In genomic region chr5:23417716-23418115, GRCm38 (mm10) we compare ENCODE assay signal across 8 mouse cellular contexts. TPM values are rescaled to one million over a fixed set of nuclear protein-coding genes. Genes with fewer than 3 reads are reported as not detected.
A peak's percentile ranks its signal among the peaks of the same experiment; 100 is the strongest.
DNase-seq lines count a peak whose midpoint lies in the region; ATAC-seq and TF ChIP-seq lines count a peak whose summit lies in the region.

No protein-coding gene starts in this region.

- no peak for DNase-seq in heart, postnatal 10 days
- no peak for DNase-seq in G1E (ENCODE audit: low spot score)
- no peak for DNase-seq in left cerebral cortex, postnatal 36 days (ENCODE audit: low spot score in 2 of 2)
- no peak for DNase-seq in left cerebral cortex, postnatal 14 days (ENCODE audit: low spot score in 2 of 2)

- peak overlapping the region; percentile 61 for H3K4me3 ChIP-seq in heart, embryonic 13.5 days
- H3K4me3 ChIP-seq in G1E (ENCODE audit: low read depth, low read length) = peak overlapping the region; percentile 78
- H3K4me3 ChIP-seq in hindbrain, embryonic 13.5 days = peak overlapping the region; percentile 59
- peak overlapping the region; percentile 47 for H3K4me3 ChIP-seq in midbrain, embryonic 15.5 days

- H3K27me3 ChIP-seq in heart, embryonic 13.5 days (replicated peaks) = no peaks in the 10 kb centered on the region
- no peaks in the 10 kb centered on the region for H3K27me3 ChIP-seq in G1E (ENCODE audit: insufficient read depth, low read length)
- no peaks in the 10 kb centered on the region for H3K27me3 ChIP-seq in hindbrain, embryonic 13.5 days
- H3K27me3 ChIP-seq in midbrain, embryonic 15.5 days (replicated peaks) = no peaks in the 10 kb centered on the region

- H3K36me3 ChIP-seq in heart, embryonic 13.5 days = peaks cover 14% of the 10 kb centered on the region
- H3K36me3 ChIP-seq in G1E (replicated peaks) = peaks cover 32% of the 10 kb centered on the region
- H3K36me3 ChIP-seq in hindbrain, embryonic 13.5 days = peaks cover 3% of the 10 kb centered on the region
- H3K36me3 ChIP-seq in midbrain, embryonic 15.5 days (replicated peaks) = no peaks in the 10 kb centered on the region

- peak overlapping the region; percentile 92 for H3K27ac ChIP-seq in heart, embryonic 13.5 days (replicated peaks)
- H3K27ac ChIP-seq in hindbrain, embryonic 13.5 days = peak overlapping the region; percentile 97
- H3K27ac ChIP-seq in midbrain, embryonic 15.5 days = peak overlapping the region; percentile 92

- peaks cover 76% of the 10 kb centered on the region for H3K4me1 ChIP-seq in heart, embryonic 13.5 days
- peaks cover 58% of the 10 kb centered on the region for H3K4me1 ChIP-seq in G1E (ENCODE audit: insufficient read depth, low read depth, low read length)
- H3K4me1 ChIP-seq in hindbrain, embryonic 13.5 days (replicated peaks) = peaks cover 81% of the 10 kb centered on the region
- peaks cover 76% of the 10 kb centered on the region for H3K4me1 ChIP-seq in midbrain, embryonic 15.5 days

- no peak for TF ChIP-seq CTCF in G1E (IDR thresholded peaks at IDR 0.05; ENCODE audit: low read depth, low read length)

- peak overlapping the region; percentile 84 for H3K4me2 ChIP-seq in heart, embryonic 13.5 days
- H3K4me2 ChIP-seq in hindbrain, embryonic 13.5 days = peak overlapping the region; percentile 74
- H3K4me2 ChIP-seq in midbrain, embryonic 15.5 days = peak overlapping the region; percentile 70

- ATAC-seq in heart, embryonic 13.5 days (ENCODE audit: extremely low read depth, insufficient number of reproducible peaks, low FRiP score, low TSS enrichment) = no peak
- ATAC-seq in G1E (ENCODE audit: extremely low read depth, insufficient number of reproducible peaks, low FRiP score, poor library complexity, severe bottlenecking) = no peak
- no peak for ATAC-seq in hindbrain, embryonic 13.5 days (ENCODE audit: low FRiP score)
- peak; percentile 5; the same call in 1 of the 2 replicates for ATAC-seq in midbrain, embryonic 15.5 days (replicated peaks)
- ATAC-seq in CD4-positive, CD25-positive, alpha-beta regulatory T cell, adult 4 months = no peak

- intact Hi-C loops in heart, postnatal 10 days (cut with DNase I) = loop anchor here (1.0 to 10.0 kb wide), 3 partner anchors 16 to 237 kb away; no protein-coding TSS in a partner anchor
- intact Hi-C loops in left cerebral cortex, postnatal 36 days (cut with DNase I) = loop anchor here (2.0 kb wide), 1 partner anchor 15 kb away; no protein-coding TSS in a partner anchor
- intact Hi-C loops in left cerebral cortex, postnatal 14 days (cut with DNase I) = loop anchor here (2.0 to 5.0 kb wide), 2 partner anchors 15 to 75 kb away; no protein-coding TSS in a partner anchor

- peak overlapping the region; percentile 84 for H3K9ac ChIP-seq in heart, embryonic 13.5 days
- peak overlapping the region; percentile 88 for H3K9ac ChIP-seq in hindbrain, embryonic 13.5 days
- peak overlapping the region; percentile 44 for H3K9ac ChIP-seq in midbrain, embryonic 15.5 days

- no peaks in the 10 kb centered on the region for H3K9me3 ChIP-seq in heart, embryonic 13.5 days
- H3K9me3 ChIP-seq in G1E (replicated peaks) = no peaks in the 10 kb centered on the region
- H3K9me3 ChIP-seq in hindbrain, embryonic 13.5 days = no peaks in the 10 kb centered on the region
- H3K9me3 ChIP-seq in midbrain, embryonic 15.5 days = no peaks in the 10 kb centered on the region

- 55% methylated on average over 2 of the region's 2 CpGs for WGBS in heart, embryonic 13.5 days
- 68% methylated on average over 2 of the region's 2 CpGs for WGBS in hindbrain, embryonic 13.5 days
- 59% methylated on average over 2 of the region's 2 CpGs for WGBS in midbrain, embryonic 15.5 days

RNA-seq across cellular contexts. Expression of gene Kmt2e, which starts 16.5 kb away (rescaled TPM):
- polyA plus RNA-seq in heart, embryonic 13.5 days (2015; fragmentation: Nextera tagmentation; extraction: Ambion mirVana) = 61.7 and 64.4 TPM in 2 replicates
- total RNA-seq in heart, postnatal 10 days (2021) = 10 to 100 TPM; 57.9 to 66.5 TPM
- total RNA-seq in G1E (2014; fragmentation: Nextera tagmentation) = 220 and 262 TPM in 2 replicates
- 35.8 and 40.7 TPM in 2 replicates for total RNA-seq in G1E (2017)
- 7.6 and 8.0 TPM in 2 replicates for polyA plus RNA-seq in G1E (2012)
- 169 and 170 TPM in 2 replicates for polyA plus RNA-seq in hindbrain, embryonic 13.5 days (2015; fragmentation: Nextera tagmentation; extraction: Ambion mirVana)
- 181 and 182 TPM in 2 replicates for polyA plus RNA-seq in midbrain, embryonic 15.5 days (2015; fragmentation: Nextera tagmentation; extraction: Ambion mirVana)
- total RNA-seq in left cerebral cortex, postnatal 36 days (2021) = 100 to 1,000 TPM in 1 of 2 experiments, 10 to 100 TPM in 1; 86.5 to 106 TPM
- 100 to 1,000 TPM; 183 to 238 TPM for polyA plus RNA-seq in CD4-positive, CD25-positive, alpha-beta regulatory T cell, adult 4 months (2017; shearing (Covaris generic))
- total RNA-seq in left cerebral cortex, postnatal 14 days (2021) = 100 to 1,000 TPM; 103 to 107 TPM
